Mouse (Mus musculus): ENCODE measurements around the gene Slc8b1.

Slc8b1 gene

GRCm38 (mm10) chr5:120567761-120568211 is 56.8 kb downstream of the Slc8b1 start:
- DNase-seq (ENCODE audit: low spot score) = no peak

GRCm38 (mm10) chr5:120568336-120568768 is 57.4 kb downstream of the Slc8b1 start:
- no peak for DNase-seq (ENCODE audit: low spot score)

GRCm38 (mm10) chr5:120568964-120569363 is 58.0 kb downstream of the Slc8b1 start:
- no peak for DNase-seq (ENCODE audit: low spot score)

GRCm38 (mm10) chr5:120569791-120570190 is 58.8 kb downstream of the Slc8b1 start:
- no peak for DNase-seq (ENCODE audit: low spot score)

GRCm38 (mm10) chr5:120570289-120570897 is 59.4 kb downstream of the Slc8b1 start:
- no peak for DNase-seq (ENCODE audit: low spot score)

- no peak for DNase-seq (ENCODE audit: low spot score)
Observed at GRCm38 (mm10) chr5:120571056-120571740, 60.2 kb downstream of the Slc8b1 start.

GRCm38 (mm10) chr5:120574469-120575063 is 63.6 kb downstream of the Slc8b1 start:
- DNase-seq (ENCODE audit: low spot score) = no peak

GRCm38 (mm10) chr5:120576781-120577301 is 65.9 kb downstream of the Slc8b1 start:
- no peak for DNase-seq (ENCODE audit: low spot score)

GRCm38 (mm10) chr5:120577935-120578441 is 67.0 kb downstream of the Slc8b1 start:
- DNase-seq (ENCODE audit: low spot score) = no peak

GRCm38 (mm10) chr5:120578504-120579081 is 67.6 kb downstream of the Slc8b1 start:
- no peak for DNase-seq (ENCODE audit: low spot score)

- DNase-seq (ENCODE audit: low spot score) = no peak
Observed at GRCm38 (mm10) chr5:120579211-120579897, 68.4 kb downstream of the Slc8b1 start.

GRCm38 (mm10) chr5:120579898-120580626 is 69.1 kb downstream of the Slc8b1 start:
- DNase-seq (ENCODE audit: low spot score) = no peak

- no peak for DNase-seq (ENCODE audit: low spot score)
Observed at GRCm38 (mm10) chr5:120582002-120582401, 71.0 kb downstream of the Slc8b1 start.

GRCm38 (mm10) chr5:120583511-120583910 is 72.5 kb downstream of the Slc8b1 start:
- no peak for DNase-seq (ENCODE audit: low spot score)

All from testis, postnatal 14 days (tissue).